12 mouse cellular contexts compared by ENCODE assay signal in the genomic region with DNA sequence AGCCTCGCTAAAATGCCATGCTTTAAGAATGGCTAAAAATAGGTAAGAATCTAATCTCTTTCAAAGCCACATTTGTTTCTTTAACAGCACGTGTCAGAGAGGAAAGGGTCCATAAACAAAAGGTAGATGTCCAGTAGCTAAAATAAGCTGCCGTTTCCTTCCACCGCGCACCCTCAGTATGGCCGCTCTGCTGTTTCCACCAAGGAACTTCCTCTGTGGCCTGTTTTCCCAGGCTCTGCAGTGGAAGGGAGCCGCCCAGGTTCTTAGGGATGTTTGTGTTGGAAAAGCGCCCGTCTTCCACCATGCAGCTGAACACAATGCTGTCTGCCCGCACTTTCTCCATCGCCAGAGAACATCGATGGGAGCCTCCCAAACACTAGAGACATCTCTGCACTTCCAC.
A peak's percentile ranks its signal among the peaks of the same experiment; 100 is the strongest.
DNase-seq lines count a peak whose midpoint lies in the region; ATAC-seq lines count a peak whose summit lies in the region.
"Had no signal": no experiment of that assay in that cellular context is flagged by ENCODE, and none has a peak within 500 bp of the region (broad histone marks: within the 10 kb centered on the region; RNA-seq: fewer than 3 reads in every experiment).

No protein-coding gene starts in this region.

- H3K4me2 ChIP-seq in heart, embryonic 16.5 days (ENCODE audit: low read depth, low read length) = no peak overlapping the region

- H3K27me3 ChIP-seq in heart, embryonic 16.5 days (ENCODE audit: control insufficient read depth, insufficient read depth, low read length) = no peaks in the 10 kb centered on the region
- H3K27me3 ChIP-seq in forebrain, embryonic 10.5 days (ENCODE audit: poor library complexity, severe bottlenecking) = no peaks in the 10 kb centered on the region

- ATAC-seq in heart, embryonic 16.5 days (replicated peaks; ENCODE audit: extremely low read depth, insufficient read depth, low FRiP score) = peak; percentile 72
- ATAC-seq in erythroblast, adult 5-6 weeks (replicated peaks; ENCODE audit: low FRiP score, poor library complexity, severe bottlenecking) = no peak
- ATAC-seq: forebrain, embryonic 14.5 days had no signal

- peaks cover 16% of the 10 kb centered on the region for H3K4me1 ChIP-seq in heart, embryonic 16.5 days (ENCODE audit: control insufficient read depth, insufficient read depth, low read length)
- no peaks in the 10 kb centered on the region for H3K4me1 ChIP-seq in forebrain, embryonic 10.5 days
- H3K4me1 ChIP-seq: megakaryocyte, embryonic 14.5 days had no signal

- peak; percentile 23 for DNase-seq in ES-CJ7 (ENCODE audit: low read depth, low spot score)
- peak; percentile 47 for DNase-seq in adrenal gland, postnatal 10 days
- peak; percentile 78 to 86 for DNase-seq in kidney, postnatal 36 days
- no peak for DNase-seq in spleen, adult 12 weeks (ENCODE audit: low spot score)
- no peak for DNase-seq in forebrain, embryonic 10.5 days (ENCODE audit: extremely low spot score, low spot score)
- DNase-seq in thymus, postnatal 0 days (ENCODE audit: low spot score) = no peak
- DNase-seq: cerebellum, adult 18-20 months; right cerebral cortex, postnatal 25 days had no signal

- H3K27ac ChIP-seq in heart, embryonic 16.5 days (ENCODE audit: low read length) = peak overlapping the region; percentile 65
- no peak overlapping the region for H3K27ac ChIP-seq in forebrain, embryonic 10.5 days

- no peak overlapping the region for H3K9ac ChIP-seq in heart, embryonic 16.5 days (ENCODE audit: low read length)

- H3K9me3 ChIP-seq in heart, embryonic 16.5 days (replicated peaks; ENCODE audit: control insufficient read depth, low read length) = 0 out of 2 replicates have a peak, but pooled peaks cover 2% of the 10 kb centered on the region
- peaks cover 3% of the 10 kb centered on the region; the same call in 1 of the 2 replicates for H3K9me3 ChIP-seq in forebrain, embryonic 10.5 days
- H3K9me3 ChIP-seq: megakaryocyte, embryonic 14.5 days had no signal

- WGBS in heart, embryonic 16.5 days = 49% methylated on average over 12 of the region's 12 CpGs
- WGBS in forebrain, embryonic 10.5 days = 84% methylated on average over 12 of the region's 12 CpGs

- H3K4me3 ChIP-seq in heart, embryonic 16.5 days (ENCODE audit: low read length) = no peak overlapping the region
- no peak overlapping the region for H3K4me3 ChIP-seq in forebrain, embryonic 10.5 days
- H3K4me3 ChIP-seq: megakaryocyte, embryonic 14.5 days had no signal

- peaks cover 2% of the 10 kb centered on the region; the same call in 1 of the 2 replicates for H3K36me3 ChIP-seq in heart, embryonic 16.5 days (ENCODE audit: control insufficient read depth, insufficient read depth)
- no peaks in the 10 kb centered on the region for H3K36me3 ChIP-seq in forebrain, embryonic 10.5 days (replicated peaks)

Comparison
In these comparisons a context has a peak if more than half of its experiments do, and no peak if none do; other contexts are left out.
1. DNase-seq: peak in ES-CJ7 (single experiment), adrenal gland, postnatal 10 days (single experiment) and kidney, postnatal 36 days (2 of 2); none in spleen, adult 12 weeks (single experiment), forebrain, embryonic 10.5 days (single experiment) and thymus, postnatal 0 days (single experiment).